Mouse (Mus musculus) liver, postnatal 0 days (tissue): ENCODE data around the gene Trmt10b. TPM values are rescaled to one million over a fixed set of nuclear protein-coding genes. Genes with fewer than 3 reads are reported as not detected.
A peak's percentile ranks its signal among the peaks of the same experiment; 100 is the strongest.

Experiments used
- ATAC-seq: fragments of 200-750 bp; cut with Nextera tagmentation; 2 replicates; pipeline ENCODE4 v1.8.0; 2017; ENCODE audit warnings: mild to moderate bottlenecking, moderate library complexity
- DNase-seq: peaks from one replicate; pipeline ENCODE4 v3.0.0-alpha.2; 2016
- H3K27ac ChIP-seq: fragments of 300-500 bp; sonication (generic); 2 replicates; pipeline ENCODE4 v1.5.1; 2014; ENCODE audit warnings: antibody characterized with exemption, moderate library complexity, mild to moderate bottlenecking, low read depth
- H3K27me3 ChIP-seq: fragments of 300-500 bp; sonication (generic); 2 replicates; pipeline ENCODE4 v1.6.1; 2014; ENCODE audit warnings: low read length, control low read depth, mixed read lengths; ENCODE audit not compliant: insufficient read depth
- H3K36me3 ChIP-seq: fragments of 300-500 bp; sonication (generic); replicated peaks from 2 replicates; pipeline ENCODE4 v1.6.1; 2014; ENCODE audit warnings: mild to moderate bottlenecking, control low read depth, low read length, moderate library complexity, mixed read lengths; ENCODE audit not compliant: insufficient read depth
- H3K4me1 ChIP-seq: fragments of 300-500 bp; sonication (generic); 2 replicates; pipeline ENCODE4 v1.6.1; 2014; ENCODE audit warnings: antibody characterized with exemption, mild to moderate bottlenecking, control low read depth; ENCODE audit not compliant: insufficient read depth
- H3K4me2 ChIP-seq: fragments of 300-500 bp; sonication (generic); 2 replicates; pipeline ENCODE4 v1.6.1; 2014; ENCODE audit warnings: low read depth, mild to moderate bottlenecking, low read length, moderate library complexity, mixed read lengths
- H3K4me3 ChIP-seq: fragments of 300-500 bp; sonication (generic); 2 replicates; pipeline ENCODE4 v1.5.1; 2014; ENCODE audit warnings: low read depth, low read length
- H3K9ac ChIP-seq: fragments of 300-500 bp; sonication (generic); replicated peaks from 2 replicates; pipeline ENCODE4 v1.6.1; 2014; ENCODE audit warnings: mild to moderate bottlenecking, moderate library complexity
- H3K9me3 ChIP-seq: fragments of 300-500 bp; sonication (generic); 2 replicates; pipeline ENCODE4 v1.6.1; 2016; ENCODE audit warnings: mild to moderate bottlenecking, control low read depth, low read length, mixed read lengths
- CTCF ChIP-seq: sonication (generic); IDR thresholded peaks from 2 replicates; pipeline ENCODE4 v1.5.1; 2016; ENCODE audit warnings: antibody characterized with exemption, low read depth
- EP300 ChIP-seq: IDR thresholded peaks from 2 replicates; pipeline ENCODE4 v1.6.1; 2016; ENCODE audit warnings: antibody characterized with exemption, low read depth, mild to moderate bottlenecking
- WGBS: fragments of 180-500 bp; shearing (Covaris S2); extraction: QIAGEN DNeasy Blood & Tissue Kit; methylation state at CpG from one replicate; pipeline ENCODE4 v1.1.7; 2014; ENCODE audit not compliant: insufficient replicate concordance; 5-methylcytosine and 5-hydroxymethylcytosine counted together
- polyA plus RNA-seq: library from polyadenylated mRNA; unstranded; fragments of >200 nt; fragmentation: Nextera tagmentation; extraction: Ambion mirVana; gene quantifications from 2 replicates; pipeline ENCODE4 v1.2.1, GENCODE M21; 2015

Gene Trmt10b
- polyA plus RNA-seq, 1 experiment from 2014 or later = 4.3 TPM

- DNase-seq (no peak), ATAC-seq (no peak)
- Histone ChIP-seq H3K4me1 (peaks cover 15% of the 10 kb centered on the region), H3K4me3 (peak overlapping the region; percentile 98; the same call in 1 of the 2 replicates), H3K9me3 (no peaks in the 10 kb centered on the region), H3K27ac (peak overlapping the region; percentile 99; the same call in 1 of the 2 replicates), H3K27me3 (0 out of 2 replicates have a peak, but pooled peaks cover 3% of the 10 kb centered on the region), H3K9ac (peak overlapping the region; percentile 98; the same call in 1 of the 2 replicates), H3K4me2 (peak overlapping the region; percentile 90), H3K36me3 (0 out of 2 replicates have a peak, but pooled peaks cover 3% of the 10 kb centered on the region)
- 62% methylated on average over 9 of the region's 9 CpGs for WGBS
- TF ChIP-seq EP300 (no peak), CTCF (no peak)
Measured at GRCm38 (mm10) chr4:45341226-45341625, 44.3 kb downstream of the Trmt10b start.

- TF ChIP-seq CTCF (peak; percentile 82), EP300 (no peak)
- 1% methylated on average over 30 of the region's 42 CpGs for WGBS
- Histone ChIP-seq H3K27ac (peak within 1 kb of the TSS; percentile 99), H3K27me3 (no peaks in the 10 kb centered on the region), H3K4me1 (peaks cover 15% of the 10 kb centered on the region), H3K9ac (peak within 1 kb of the TSS; percentile 98), H3K36me3 (0 out of 2 replicates have a peak, but pooled peaks cover 3% of the 10 kb centered on the region), H3K4me3 (peak within 1 kb of the TSS; percentile 98), H3K4me2 (peak within 1 kb of the TSS; percentile 90), H3K9me3 (no peaks in the 10 kb centered on the region)
- peak; percentile 96 for DNase-seq
- peak; percentile 90 for ATAC-seq
Measured at GRCm38 (mm10) chr4:45341669-45342249, 44.8 kb downstream of the Trmt10b start, which contains the start of gene Dcaf10. Gene Dcaf10, plus strand, starts transcription at chr4:45342101.

DNA sequence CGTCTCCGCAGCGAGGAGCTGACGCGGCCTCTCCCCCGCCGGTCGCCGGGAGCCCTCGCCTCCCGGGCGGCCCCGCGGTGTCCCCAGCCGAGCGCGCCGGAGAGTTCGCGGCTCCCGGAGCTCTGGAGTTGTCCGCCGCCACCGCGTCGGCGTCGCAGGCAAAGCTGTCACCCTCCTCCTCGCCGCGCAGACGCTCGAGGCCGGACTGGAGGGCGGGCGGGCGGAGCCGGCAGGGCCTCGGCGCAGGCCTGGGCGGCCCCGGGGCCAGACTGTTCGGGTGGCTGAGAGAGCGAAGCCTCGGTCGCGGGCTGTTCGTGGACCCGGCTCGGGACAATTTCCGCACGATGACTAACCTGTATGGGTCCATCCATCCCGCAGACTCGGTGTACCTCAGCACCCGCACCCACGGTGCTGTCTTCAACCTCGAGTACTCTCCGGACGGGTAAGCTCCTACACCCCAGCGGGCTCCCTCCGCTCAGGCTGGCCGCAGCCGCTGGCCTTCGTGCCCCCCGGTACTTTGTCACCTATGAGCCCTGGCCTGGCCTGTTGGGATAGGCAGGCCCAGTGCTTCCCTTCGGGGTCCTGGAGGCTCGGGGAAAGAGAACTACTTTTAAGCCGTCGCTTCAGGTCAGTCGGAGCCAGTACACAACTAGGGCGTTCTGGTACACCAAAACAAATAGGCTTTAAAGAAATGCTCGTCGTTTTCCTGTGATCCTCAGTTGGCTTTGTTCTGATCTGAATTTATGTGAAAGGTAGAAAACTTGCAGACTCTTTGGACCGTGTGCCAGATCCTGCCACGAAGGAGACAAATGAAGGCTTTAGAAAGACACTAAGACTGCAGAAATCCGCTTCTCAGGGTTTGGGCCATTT is 45.6 kb downstream of the Trmt10b start, which contains the start of gene Exosc3:
Gene Exosc3, minus strand, starts transcription at position 447 of the 870 bp plus-strand sequence.
- peak within 1 kb of the TSS; percentile 90 for H3K4me2 ChIP-seq
- peaks cover 15% of the 10 kb centered on the region for H3K4me1 ChIP-seq
- WGBS = under 1% methylated on average over 70 of the region's 76 CpGs
- no peaks in the 10 kb centered on the region for H3K9me3 ChIP-seq
- peak within 1 kb of the TSS; percentile 98 for H3K4me3 ChIP-seq
- peak within 1 kb of the TSS; percentile 99 for H3K27ac ChIP-seq
- DNase-seq (peak; percentile 73), ATAC-seq (peak; percentile 86)
- H3K9ac ChIP-seq = peak within 1 kb of the TSS; percentile 98
- TF ChIP-seq EP300 = no peak
- no peak for TF ChIP-seq CTCF
- no peaks in the 10 kb centered on the region for H3K27me3 ChIP-seq
- H3K36me3 ChIP-seq = peaks cover 9% of the 10 kb centered on the region; the same call in 1 of the 2 replicates

- 0 out of 2 replicates have a peak, but pooled peaks cover 2% of the 10 kb centered on the region for H3K4me1 ChIP-seq
- ATAC-seq = peak; percentile 84
- H3K27me3 ChIP-seq = no peaks in the 10 kb centered on the region
- DNase-seq = no peak
- 62% methylated on average over 3 of the region's 3 CpGs for WGBS
- no peak overlapping the region for H3K4me3 ChIP-seq
- H3K4me2 ChIP-seq = no peak overlapping the region
- no peaks in the 10 kb centered on the region for H3K9me3 ChIP-seq
- no peak overlapping the region for H3K9ac ChIP-seq
- peaks cover 25% of the 10 kb centered on the region for H3K36me3 ChIP-seq
- TF ChIP-seq EP300 (no peak), CTCF (no peak)
- H3K27ac ChIP-seq = no peak overlapping the region
Measured at GRCm38 (mm10) chr4:45356653-45357052, 59.7 kb downstream of the Trmt10b start.

Other genes starting within 250 kb of the Trmt10b start
- gene Fbxo10, start 212.5 kb upstream of the Trmt10b start, polyA plus RNA-seq = 1.5 and 2.0 TPM in 2 replicates
- 144 and 147 TPM in 2 replicates for gene Tomm5, start 189.0 kb upstream of the Trmt10b start, polyA plus RNA-seq
- gene Frmpd1, start 112.3 kb upstream of the Trmt10b start, polyA plus RNA-seq = 0.02 and 0.04 TPM in 2 replicates
- 4.9 and 5.4 TPM in 2 replicates for gene Dcaf10, start 45.0 kb downstream of the Trmt10b start, polyA plus RNA-seq
- gene Exosc3, start 45.6 kb downstream of the Trmt10b start, polyA plus RNA-seq = 36.4 and 37.4 TPM in 2 replicates
- 40.0 and 41.0 TPM in 2 replicates for gene Slc25a51, start 111.6 kb downstream of the Trmt10b start, polyA plus RNA-seq
- 2.5 and 3.2 TPM in 2 replicates for gene Shb, start 235.3 kb downstream of the Trmt10b start, polyA plus RNA-seq